Mouse (Mus musculus) liver, postnatal 0 days (tissue): ENCODE measurements around the gene Slc6a3. TPM values are rescaled to one million over a fixed set of nuclear protein-coding genes. Genes with fewer than 3 reads are reported as not detected.

Experiments
- ATAC-seq: fragments of 200-750 bp; cut with Nextera tagmentation; 2 replicates; pipeline ENCODE4 v1.8.0; 2017; ENCODE audit warnings: mild to moderate bottlenecking, moderate library complexity
- DNase-seq: peaks from one replicate; pipeline ENCODE4 v3.0.0-alpha.2; 2016
- H3K27ac ChIP-seq: fragments of 300-500 bp; sonication (generic); 2 replicates; pipeline ENCODE4 v1.5.1; 2014; ENCODE audit warnings: antibody characterized with exemption, moderate library complexity, mild to moderate bottlenecking, low read depth
- H3K27me3 ChIP-seq: fragments of 300-500 bp; sonication (generic); 2 replicates; pipeline ENCODE4 v1.6.1; 2014; ENCODE audit warnings: low read length, control low read depth, mixed read lengths; ENCODE audit not compliant: insufficient read depth
- H3K36me3 ChIP-seq: fragments of 300-500 bp; sonication (generic); replicated peaks from 2 replicates; pipeline ENCODE4 v1.6.1; 2014; ENCODE audit warnings: mild to moderate bottlenecking, control low read depth, low read length, moderate library complexity, mixed read lengths; ENCODE audit not compliant: insufficient read depth
- H3K4me1 ChIP-seq: fragments of 300-500 bp; sonication (generic); 2 replicates; pipeline ENCODE4 v1.6.1; 2014; ENCODE audit warnings: antibody characterized with exemption, mild to moderate bottlenecking, control low read depth; ENCODE audit not compliant: insufficient read depth
- H3K4me2 ChIP-seq: fragments of 300-500 bp; sonication (generic); 2 replicates; pipeline ENCODE4 v1.6.1; 2014; ENCODE audit warnings: low read depth, mild to moderate bottlenecking, low read length, moderate library complexity, mixed read lengths
- H3K4me3 ChIP-seq: fragments of 300-500 bp; sonication (generic); 2 replicates; pipeline ENCODE4 v1.5.1; 2014; ENCODE audit warnings: low read depth, low read length
- H3K9ac ChIP-seq: fragments of 300-500 bp; sonication (generic); replicated peaks from 2 replicates; pipeline ENCODE4 v1.6.1; 2014; ENCODE audit warnings: mild to moderate bottlenecking, moderate library complexity
- H3K9me3 ChIP-seq: fragments of 300-500 bp; sonication (generic); 2 replicates; pipeline ENCODE4 v1.6.1; 2016; ENCODE audit warnings: mild to moderate bottlenecking, control low read depth, low read length, mixed read lengths
- CTCF ChIP-seq: sonication (generic); IDR thresholded peaks from 2 replicates; pipeline ENCODE4 v1.5.1; 2016; ENCODE audit warnings: antibody characterized with exemption, low read depth
- EP300 ChIP-seq: IDR thresholded peaks from 2 replicates; pipeline ENCODE4 v1.6.1; 2016; ENCODE audit warnings: antibody characterized with exemption, low read depth, mild to moderate bottlenecking
- WGBS: fragments of 180-500 bp; shearing (Covaris S2); extraction: QIAGEN DNeasy Blood & Tissue Kit; methylation state at CpG from one replicate; pipeline ENCODE4 v1.1.7; 2014; ENCODE audit not compliant: insufficient replicate concordance; 5-methylcytosine and 5-hydroxymethylcytosine counted together
- polyA plus RNA-seq: library from polyadenylated mRNA; unstranded; fragments of >200 nt; fragmentation: Nextera tagmentation; extraction: Ambion mirVana; gene quantifications from 2 replicates; pipeline ENCODE4 v1.2.1, GENCODE M21; 2015

Gene Slc6a3
- polyA plus RNA-seq, 1 experiment from 2014 or later, result 0.34 TPM

GRCm38 (mm10) chr13:73564201-73564600 lies 27.7 kb downstream of the Slc6a3 start:
- Histone ChIP-seq H3K4me2 (no peak overlapping the region), H3K27me3 (peaks cover 3% of the 10 kb centered on the region; the same call in 1 of the 2 replicates), H3K27ac (no peak overlapping the region), H3K9ac (no peak overlapping the region), H3K4me3 (no peak overlapping the region), H3K36me3 (no peaks in the 10 kb centered on the region), H3K4me1 (no peaks in the 10 kb centered on the region), H3K9me3 (no peaks in the 10 kb centered on the region)
- ATAC-seq, result no peak
- no peak for DNase-seq
- TF ChIP-seq EP300 (no peak), CTCF (no peak)
- 77% methylated on average over 5 of the region's 5 CpGs for WGBS

- no peaks in the 10 kb centered on the region for H3K9me3 ChIP-seq
- no peaks in the 10 kb centered on the region for H3K36me3 ChIP-seq
- ATAC-seq (no peak), DNase-seq (no peak)
- no peak overlapping the region for H3K27ac ChIP-seq
- no peaks in the 10 kb centered on the region for H3K4me1 ChIP-seq
- no peak overlapping the region for H3K4me3 ChIP-seq
- no peaks in the 10 kb centered on the region for H3K27me3 ChIP-seq
- H3K9ac ChIP-seq, result no peak overlapping the region
- no peak for TF ChIP-seq CTCF
- TF ChIP-seq EP300, result no peak
- no peak overlapping the region for H3K4me2 ChIP-seq
Observed at GRCm38 (mm10) chr13:73575051-73575450, 38.5 kb downstream of the Slc6a3 start.

GRCm38 (mm10) chr13:73577277-73577676 lies 40.7 kb downstream of the Slc6a3 start:
- ATAC-seq (no peak), DNase-seq (no peak)
- no peak overlapping the region for H3K4me3 ChIP-seq
- WGBS, result 62% methylated on average over 2 of the region's 2 CpGs
- H3K27ac ChIP-seq, result no peak overlapping the region
- TF ChIP-seq EP300 (no peak), CTCF (no peak)
- H3K4me1 ChIP-seq, result no peaks in the 10 kb centered on the region
- no peaks in the 10 kb centered on the region for H3K9me3 ChIP-seq
- no peak overlapping the region for H3K4me2 ChIP-seq
- no peak overlapping the region for H3K9ac ChIP-seq
- no peaks in the 10 kb centered on the region for H3K36me3 ChIP-seq
- no peaks in the 10 kb centered on the region for H3K27me3 ChIP-seq

- 62% methylated on average over 3 of the region's 3 CpGs for WGBS
- ATAC-seq, result no peak
- no peak overlapping the region for H3K27ac ChIP-seq
Observed at GRCm38 (mm10) chr13:73591488-73591887, 54.9 kb downstream of the Slc6a3 start.

GRCm38 (mm10) chr13:73592546-73592945 lies 56.0 kb downstream of the Slc6a3 start:
- Histone ChIP-seq H3K4me1 (no peaks in the 10 kb centered on the region), H3K9me3 (no peaks in the 10 kb centered on the region), H3K27ac (no peak overlapping the region), H3K4me3 (no peak overlapping the region), H3K27me3 (0 out of 2 replicates have a peak, but pooled peaks cover 3% of the 10 kb centered on the region), H3K4me2 (no peak overlapping the region), H3K9ac (no peak overlapping the region), H3K36me3 (no peaks in the 10 kb centered on the region)
- 37% methylated on average over 2 of the region's 2 CpGs for WGBS
- TF ChIP-seq EP300, result no peak
- no peak for TF ChIP-seq CTCF
- no peak for ATAC-seq
- no peak for DNase-seq

More at GRCm38 (mm10) chr13:73591488-73591887, 54.9 kb downstream of the Slc6a3 start:
- Histone ChIP-seq H3K9ac (no peak overlapping the region), H3K36me3 (no peaks in the 10 kb centered on the region), H3K9me3 (no peaks in the 10 kb centered on the region), H3K4me3 (no peak overlapping the region), H3K4me2 (no peak overlapping the region), H3K27me3 (0 out of 2 replicates have a peak, but pooled peaks cover 3% of the 10 kb centered on the region), H3K4me1 (no peaks in the 10 kb centered on the region)
- no peak for DNase-seq
- no peak for TF ChIP-seq CTCF
- no peak for TF ChIP-seq EP300

GRCm38 (mm10) chr13:73596276-73596675 lies 59.7 kb downstream of the Slc6a3 start:
- Histone ChIP-seq H3K27ac (no peak overlapping the region), H3K9me3 (no peaks in the 10 kb centered on the region), H3K9ac (no peak overlapping the region), H3K27me3 (0 out of 2 replicates have a peak, but pooled peaks cover 3% of the 10 kb centered on the region), H3K4me2 (no peak overlapping the region), H3K4me3 (no peak overlapping the region), H3K4me1 (no peaks in the 10 kb centered on the region), H3K36me3 (no peaks in the 10 kb centered on the region)
- no peak for TF ChIP-seq CTCF
- no peak for TF ChIP-seq EP300
- DNase-seq (no peak), ATAC-seq (no peak)
- WGBS, result 31% methylated on average over 4 of the region's 4 CpGs

GRCm38 (mm10) chr13:73600217-73600616 lies 63.7 kb downstream of the Slc6a3 start:
- H3K27me3 ChIP-seq, result 0 out of 2 replicates have a peak, but pooled peaks cover 3% of the 10 kb centered on the region
- no peak overlapping the region for H3K9ac ChIP-seq
- TF ChIP-seq EP300 (no peak), CTCF (no peak)
- H3K36me3 ChIP-seq, result 0 out of 2 replicates have a peak, but pooled peaks cover 1% of the 10 kb centered on the region
- no peaks in the 10 kb centered on the region for H3K9me3 ChIP-seq
- H3K4me3 ChIP-seq, result no peak overlapping the region
- no peak overlapping the region for H3K27ac ChIP-seq
- no peak for DNase-seq
- no peak for ATAC-seq
- 24% methylated on average over 4 of the region's 4 CpGs for WGBS
- H3K4me2 ChIP-seq, result no peak overlapping the region
- peaks cover 16% of the 10 kb centered on the region for H3K4me1 ChIP-seq
